Mouse (Mus musculus) megakaryocyte, embryonic 14.5 days (primary cell): ENCODE measurements around the gene Rps21.

ENCODE experiments used
- FLI1 ChIP-seq: IDR thresholded peaks from 2 replicates; pipeline ENCODE4 v1.6.1; 2012; ENCODE audit warnings: low read length, inconsistent platforms, mixed read lengths
- GATA1 ChIP-seq: IDR thresholded peaks from 3 replicates; pipeline ENCODE4 v1.6.1; 2012; ENCODE audit warnings: mixed read lengths, low read length, inconsistent platforms, borderline replicate concordance

GRCm38 (mm10) chr2:180269329-180269728, 12.2 kb downstream of the Rps21 start:
- TF ChIP-seq GATA1 = no peak
- no peak for TF ChIP-seq FLI1
